Mouse (Mus musculus): ENCODE measurements at regions not wholly inside any gene's neighbourhood (a gene's known extent, or its start where the extent isn't known, plus 50 kb on each side); places are given as distances from the start of the nearest gene placed in this dataset.

DNA sequence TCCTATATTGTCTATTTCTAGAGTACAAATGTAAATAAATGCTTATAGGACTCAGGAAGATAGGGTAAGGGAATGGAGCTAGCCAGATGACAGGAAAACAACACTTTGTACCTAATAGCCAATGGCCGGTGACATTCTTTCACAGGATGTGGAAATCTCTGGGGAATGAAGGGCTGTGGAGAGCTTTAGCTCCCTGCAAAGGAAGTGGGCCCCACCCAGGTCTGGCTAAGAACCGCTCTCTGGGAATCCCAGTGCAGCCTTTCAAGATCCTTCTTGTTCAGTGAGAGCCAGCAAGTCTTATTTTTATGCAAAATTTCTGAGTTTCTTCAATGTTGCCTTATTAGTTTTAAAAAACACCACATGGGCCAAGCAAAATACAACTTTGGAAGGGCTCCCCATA is 54.7 kb upstream of the Pappa2 start:
- no peak for DNase-seq

DNA sequence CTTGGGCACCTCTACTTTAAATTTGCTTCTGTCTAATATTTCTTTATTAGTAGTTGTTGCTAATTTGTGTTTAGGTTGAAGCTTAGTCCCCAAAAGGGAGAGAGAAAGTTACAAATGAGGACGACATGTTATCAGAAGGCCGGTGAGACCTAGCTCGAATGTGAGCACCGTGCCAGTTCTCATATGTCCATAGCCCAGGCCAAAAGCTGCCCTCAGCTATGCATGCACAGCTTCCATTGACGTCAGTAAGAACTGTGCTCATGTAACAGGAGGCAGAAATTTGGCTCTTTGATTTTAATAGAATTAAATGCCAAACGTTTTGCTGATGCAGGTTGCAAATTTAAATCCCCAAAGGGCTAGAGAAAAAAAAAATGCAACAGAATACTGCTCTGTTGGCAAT is 56.1 kb upstream of the Pappa2 start:
- DNase-seq, result no peak

DNA sequence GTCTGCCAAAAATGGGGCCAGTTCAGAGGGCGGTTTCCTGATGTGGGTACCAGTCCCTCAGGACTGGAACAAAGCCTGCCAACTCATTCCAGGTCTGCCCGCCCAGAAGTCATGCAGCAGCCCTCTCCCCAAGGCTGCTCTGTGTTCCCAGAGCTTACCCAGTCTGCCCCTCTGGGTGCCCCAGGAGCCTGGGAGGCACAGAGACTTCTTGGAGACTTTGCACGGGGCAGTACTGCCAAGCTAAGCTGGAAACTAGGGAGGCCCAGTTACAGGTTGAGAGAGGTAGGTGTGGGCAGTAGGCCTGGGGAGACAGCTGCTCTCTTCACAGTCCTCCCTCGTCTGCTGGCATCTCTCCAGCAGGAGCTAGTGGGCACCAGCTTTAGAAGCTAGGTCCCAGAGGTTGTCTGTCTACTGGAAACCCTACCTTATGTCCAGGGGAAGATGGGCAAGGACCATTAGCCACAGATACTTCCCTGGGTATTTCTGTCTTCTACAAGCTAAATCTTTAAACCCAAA is 65.6 kb upstream of the Pappa2 start:
- no peak for DNase-seq

DNA sequence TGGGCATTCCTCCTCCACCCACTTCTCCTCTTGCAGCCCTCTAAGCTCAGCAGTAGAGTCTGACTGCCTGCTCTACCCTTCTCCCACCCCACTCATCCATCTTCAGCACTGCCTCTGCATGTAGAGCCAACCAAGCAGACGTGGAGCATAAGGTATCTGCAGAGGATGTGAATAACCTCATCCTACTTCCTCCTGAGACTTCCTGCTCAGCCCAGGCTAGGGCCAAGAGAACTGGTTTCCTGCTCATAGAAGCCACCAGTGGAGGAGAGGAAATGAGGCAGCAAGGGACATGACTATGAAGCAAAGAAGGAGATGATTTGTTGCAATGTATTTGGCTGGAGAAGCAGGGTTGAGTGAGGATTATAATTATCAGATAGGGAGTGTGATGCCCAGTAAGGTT is 84.7 kb upstream of the Pappa2 start:
- DNase-seq, result no peak

DNA sequence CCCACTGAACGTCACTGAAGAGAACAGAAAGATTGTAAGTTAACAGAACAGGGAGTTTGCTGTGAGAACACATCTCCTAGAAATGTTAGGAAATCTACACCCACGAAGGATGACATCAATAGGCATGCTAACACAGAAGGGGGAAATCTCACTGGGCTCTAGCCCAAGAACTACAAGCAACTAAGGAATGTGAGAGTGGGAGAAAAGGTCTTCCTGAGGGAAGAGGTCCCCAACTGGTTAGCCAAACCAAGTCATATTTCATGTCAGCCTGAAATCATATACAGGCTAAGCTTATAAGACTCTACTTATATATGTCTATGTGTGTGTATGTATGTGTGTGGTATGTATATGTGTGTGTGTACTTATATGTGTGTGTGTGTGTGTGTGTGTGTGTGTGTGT is 118.9 kb upstream of the Pappa2 start:
- no peak for DNase-seq

DNA sequence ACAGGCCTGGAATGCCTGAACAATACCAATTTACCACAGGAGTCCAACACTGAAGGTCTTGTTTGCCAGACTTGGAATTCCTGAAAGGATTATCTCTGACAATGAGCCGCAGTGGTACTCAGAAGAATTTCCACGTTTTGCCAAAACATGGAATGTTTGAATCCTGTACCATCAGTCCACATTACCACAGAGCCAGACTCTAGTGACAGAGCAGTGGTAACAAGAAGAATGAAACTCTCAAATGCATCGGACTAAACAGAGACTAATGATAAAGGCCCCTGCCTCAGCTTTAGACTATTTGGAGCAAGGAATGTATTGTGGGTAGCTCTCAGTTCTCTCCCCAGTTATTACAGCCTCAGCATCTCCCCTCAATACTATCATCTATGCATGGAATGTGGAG is 109.9 kb upstream of the Cop1 start:
- DNase-seq, result no peak

DNA sequence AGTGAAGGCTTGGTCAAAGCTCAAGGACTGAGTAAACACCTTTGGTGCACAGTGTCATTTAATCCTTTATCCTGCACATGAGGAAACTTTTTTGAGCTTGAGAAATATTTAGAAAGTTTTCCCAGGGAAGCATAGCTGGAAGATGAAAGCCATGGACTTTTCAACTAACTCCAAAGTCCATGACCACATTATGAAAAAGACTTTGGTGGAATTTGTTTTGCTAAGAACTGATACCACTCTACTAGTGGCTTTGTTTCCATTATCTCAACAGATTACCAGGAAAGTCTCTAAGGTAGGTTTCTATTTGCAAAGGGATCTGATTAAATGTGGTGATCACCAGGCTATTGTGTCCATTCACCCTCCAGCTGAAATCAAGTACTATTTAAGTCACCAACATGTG is 107.2 kb upstream of the Cop1 start:
- DNase-seq, result no peak

DNA sequence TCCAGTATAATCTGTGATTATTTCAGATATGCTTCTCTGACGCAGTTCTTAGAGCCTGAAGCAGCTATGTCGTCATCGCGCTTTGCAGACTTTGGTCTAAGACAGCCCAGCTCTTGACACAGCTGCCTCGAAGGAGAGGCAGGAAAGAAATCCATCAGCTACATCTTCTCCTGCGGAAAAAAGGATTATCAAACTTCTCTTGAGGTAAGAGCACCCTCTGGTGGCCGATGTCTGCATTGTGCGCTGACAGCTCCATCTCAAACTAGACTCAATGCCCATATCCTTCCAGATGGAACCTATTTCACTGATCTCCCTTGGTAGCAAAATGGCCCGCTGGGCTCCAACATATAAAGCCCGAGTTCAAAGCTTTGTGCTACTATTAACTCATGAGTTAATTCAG is 96.8 kb upstream of the Cop1 start:
- peak; percentile 71 for DNase-seq

DNA sequence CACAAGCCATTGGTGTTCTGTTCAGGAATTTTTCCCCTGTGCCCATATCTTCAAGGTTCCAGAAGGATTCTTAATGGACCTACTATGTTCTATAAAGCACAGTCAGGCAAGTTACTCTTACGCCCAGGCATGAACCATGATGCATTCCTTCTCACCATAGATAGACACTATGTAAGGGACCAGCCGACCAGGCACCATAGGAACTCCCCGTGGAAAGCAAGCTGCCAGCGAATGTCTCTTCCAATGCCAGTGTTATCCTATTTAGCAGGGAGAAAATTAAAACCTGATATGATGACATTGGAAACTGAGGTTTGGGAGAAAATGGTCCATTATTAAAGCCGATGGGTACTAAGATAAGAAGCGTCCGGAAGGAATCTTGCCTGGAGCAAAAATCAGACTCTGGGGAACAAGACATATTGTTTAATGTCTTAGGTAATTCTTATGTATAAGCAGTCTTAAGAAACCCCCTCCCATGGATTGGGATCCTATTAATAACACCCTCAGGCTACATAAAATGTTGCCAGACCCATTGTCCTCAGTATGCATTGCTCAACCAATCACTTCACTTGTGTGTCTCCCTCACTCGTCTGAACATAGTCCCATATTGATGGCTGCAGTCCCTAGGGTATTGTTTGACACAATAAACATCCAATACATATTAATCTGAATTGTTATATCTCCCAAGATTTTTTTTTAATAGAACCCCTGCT is 84.2 kb upstream of the Cop1 start:
- DNase-seq, result no peak

DNA sequence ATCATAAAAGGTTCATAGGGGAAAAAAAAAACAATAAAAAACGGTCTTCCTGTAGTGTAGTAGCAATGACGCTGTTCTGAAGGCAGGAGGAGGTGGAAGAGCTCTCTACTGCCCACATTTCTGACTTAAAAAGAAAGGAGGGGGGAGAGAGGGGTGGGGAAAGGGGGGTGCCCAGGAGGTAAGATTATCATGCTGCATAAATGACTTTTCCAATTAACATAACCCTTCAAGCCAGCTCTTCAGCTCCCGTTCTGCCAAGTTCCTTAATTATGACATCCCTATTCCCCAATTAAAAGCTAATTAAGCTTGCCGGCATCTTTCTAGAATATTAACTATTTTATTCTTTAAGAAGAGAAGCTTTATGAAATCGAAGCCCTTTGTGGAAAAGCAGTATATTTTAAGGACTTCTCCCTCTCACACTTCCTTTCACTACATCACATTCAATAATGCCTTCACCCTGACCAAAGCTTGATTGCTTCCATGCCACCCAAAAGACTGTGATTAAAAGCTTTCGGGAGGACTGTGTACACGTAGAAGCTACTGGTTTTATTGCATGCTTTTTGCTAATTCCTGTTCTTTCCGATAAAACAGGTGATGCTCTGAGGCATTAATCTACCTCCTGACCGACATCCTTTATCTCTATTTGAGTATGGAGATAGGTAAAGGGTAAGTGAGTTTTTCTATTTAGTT is 83.5 kb upstream of the Cop1 start:
- DNase-seq, result no peak

DNA sequence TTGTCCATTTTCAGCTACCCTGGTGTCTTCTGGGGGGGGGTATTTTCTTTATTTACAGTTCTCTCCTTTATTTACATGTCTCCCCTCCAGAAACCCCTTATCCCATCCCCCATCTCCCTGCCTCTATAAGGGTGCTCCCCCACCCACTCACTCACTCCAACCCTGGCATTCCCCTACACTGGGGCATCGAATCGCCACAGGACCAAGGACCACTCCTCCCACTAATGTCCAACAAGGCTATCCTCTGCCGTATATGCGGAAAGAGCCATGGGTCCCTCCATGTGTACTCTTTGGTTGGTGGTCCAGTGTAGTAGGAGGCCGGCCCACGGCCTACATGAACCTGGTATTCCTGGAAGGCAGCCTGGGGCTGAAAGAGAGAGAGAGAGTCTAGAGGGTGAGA is 82.9 kb upstream of the Cop1 start:
- DNase-seq, result no peak

DNA sequence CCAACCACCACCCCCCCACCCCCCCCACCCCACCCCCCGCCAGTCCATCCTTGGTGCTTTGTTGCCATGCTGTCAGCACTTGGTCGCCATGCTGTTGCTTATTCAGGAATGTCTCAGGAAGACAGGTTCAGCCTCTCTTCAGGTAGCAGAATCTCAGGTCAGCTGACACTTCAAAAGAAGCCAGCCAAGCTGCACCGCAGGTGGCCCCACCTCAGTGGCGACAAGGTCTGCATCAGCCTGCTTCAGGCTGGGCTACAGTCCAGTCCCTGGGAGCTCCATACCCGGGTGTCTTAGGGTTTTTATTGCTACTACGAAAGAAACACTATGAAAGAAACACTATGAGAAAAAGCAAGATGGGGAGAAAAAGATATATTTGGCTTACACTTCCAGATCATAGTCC is 82.4 kb upstream of the Cop1 start:
- no peak for DNase-seq

DNA sequence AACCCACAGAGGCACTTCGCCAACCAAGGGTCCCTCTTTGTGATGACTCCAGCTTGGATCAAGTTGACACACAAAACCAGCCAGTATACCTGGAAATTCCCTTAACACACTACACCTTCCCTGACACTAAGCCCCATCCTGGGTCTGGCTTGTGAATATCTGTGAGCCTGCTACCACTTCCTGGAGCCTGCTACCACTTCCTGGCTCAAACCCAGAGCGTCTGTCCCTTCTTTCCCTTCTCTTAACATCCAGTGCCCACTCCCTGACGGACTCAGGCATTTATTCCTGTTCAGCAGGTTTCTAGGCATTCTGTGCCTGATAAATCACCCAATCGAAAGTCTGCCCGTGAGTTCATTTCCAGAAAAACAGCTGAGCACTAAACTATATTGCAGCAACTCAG is 81.8 kb upstream of the Cop1 start:
- no peak for DNase-seq

DNA sequence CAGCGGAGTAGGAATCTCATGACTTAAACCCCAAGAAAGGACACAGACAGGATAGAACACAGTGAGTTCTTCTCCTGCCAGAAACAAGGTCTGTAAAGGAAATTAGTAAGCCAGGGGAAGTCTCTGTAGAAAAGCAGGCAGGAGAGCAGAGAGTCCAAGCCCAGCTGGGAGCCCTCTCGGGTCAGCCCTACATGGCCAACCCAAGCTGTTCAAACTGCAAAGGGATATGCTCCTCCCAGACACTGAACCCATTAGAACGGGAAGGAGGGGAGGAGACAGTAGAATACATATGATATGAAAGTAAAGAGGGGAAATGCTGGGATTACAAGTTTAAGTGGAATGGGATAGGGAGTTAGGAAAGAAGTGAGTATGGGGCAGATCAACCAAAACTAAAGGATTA is 75.7 kb upstream of the Cop1 start:
- no peak for DNase-seq

DNA sequence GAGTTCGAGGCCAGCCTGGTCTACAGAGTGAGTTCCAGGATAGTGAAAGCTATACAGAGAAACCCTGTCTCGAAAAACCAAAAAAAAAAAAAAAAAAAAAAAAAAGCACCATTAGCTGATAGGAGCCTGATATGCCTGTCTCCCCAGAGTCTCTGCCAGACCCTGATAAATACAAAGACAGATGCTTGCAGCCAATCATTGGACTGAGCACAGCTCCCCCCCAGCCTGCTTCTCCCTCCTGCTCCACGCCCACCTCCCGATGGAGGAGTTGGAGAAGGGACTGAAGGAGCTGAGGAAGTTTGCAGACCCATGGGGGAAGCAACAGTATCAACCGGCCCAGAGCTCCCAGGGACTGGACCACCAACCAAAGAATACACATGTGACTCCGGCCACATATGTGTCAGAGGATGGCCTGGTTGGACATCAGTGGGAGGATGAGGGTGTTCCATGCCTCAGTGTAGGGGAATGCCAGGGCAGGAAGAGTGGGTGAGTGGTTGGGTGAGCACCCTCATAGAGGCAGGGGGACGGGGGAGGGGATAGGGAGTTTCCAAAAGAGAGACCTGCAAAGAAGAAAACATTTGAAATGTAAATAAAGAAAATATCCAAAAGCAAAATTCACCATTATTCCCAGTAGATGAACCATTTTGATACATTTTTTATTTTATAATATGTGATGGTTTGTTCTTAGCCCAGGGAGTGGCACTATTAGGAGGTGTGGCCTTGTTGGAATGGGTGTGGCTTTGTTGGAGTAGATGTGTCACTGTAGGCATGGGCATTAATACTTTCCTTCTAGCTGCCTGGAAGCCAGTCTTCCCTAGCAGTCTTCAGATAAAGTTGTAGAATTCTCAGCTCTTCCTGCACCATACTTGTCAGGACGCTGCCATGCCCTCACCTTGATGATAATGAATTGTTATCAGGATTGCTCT is 71.8 kb upstream of the Cop1 start:
- no peak for DNase-seq

DNA sequence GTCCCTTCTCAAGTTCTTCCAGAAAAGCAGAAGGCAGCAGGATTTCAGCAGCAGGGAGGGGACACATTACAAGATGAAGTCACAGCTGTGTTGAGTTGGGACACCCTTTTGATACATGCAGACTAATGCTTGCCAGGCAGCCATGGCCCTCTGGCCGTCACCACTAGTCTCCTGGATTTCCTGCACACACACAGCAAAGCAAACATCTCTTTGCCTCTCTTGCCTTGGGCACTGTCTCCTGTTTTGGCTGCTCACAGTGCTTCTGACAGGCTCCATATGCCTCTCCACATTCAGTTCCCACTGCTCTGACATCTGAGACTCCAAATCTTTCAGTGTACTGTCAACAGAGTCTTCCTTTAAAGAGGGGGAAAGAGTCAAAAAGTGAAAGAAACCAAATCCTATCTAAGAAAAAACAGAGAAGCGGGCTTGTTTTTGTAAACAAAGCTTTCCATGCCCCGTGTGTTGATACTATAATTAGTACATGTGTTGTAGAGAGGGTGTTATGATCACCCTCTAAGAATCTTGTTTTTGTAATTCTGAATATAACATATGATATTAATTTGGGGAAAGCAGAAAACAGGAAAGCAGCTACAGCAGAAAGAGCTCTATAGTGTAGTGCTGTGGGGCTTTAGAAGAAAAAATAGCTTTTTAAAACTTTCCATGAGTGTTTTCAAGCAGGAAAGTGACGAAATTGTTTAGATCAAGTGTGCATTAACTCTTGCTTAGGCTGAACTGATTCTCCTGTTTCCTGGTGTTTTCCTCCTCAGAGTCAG is 68.8 kb upstream of the Cop1 start:
- no peak for DNase-seq

DNA sequence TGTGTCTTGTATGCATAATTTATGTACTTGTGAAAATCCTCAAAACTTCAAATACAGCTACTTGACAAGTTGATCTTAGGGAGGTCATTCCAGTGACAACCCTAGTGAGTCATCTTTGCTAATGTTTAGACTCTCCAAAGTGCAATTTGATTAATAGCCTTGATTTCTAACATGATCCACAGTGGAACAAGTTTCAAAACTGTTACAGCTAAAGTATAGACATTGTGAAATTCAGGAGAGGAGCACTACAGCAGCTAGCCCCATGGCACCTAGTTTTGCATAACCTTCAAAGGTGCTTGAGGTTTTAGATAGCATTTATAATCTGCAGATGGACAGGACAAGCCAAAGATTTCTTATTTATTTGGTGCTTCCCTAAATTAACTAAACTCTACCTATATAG is 50.1 kb upstream of the Cop1 start:
- DNase-seq, result no peak

Data from cerebellum, adult 9-10 months (tissue).